Mouse (Mus musculus): ENCODE data around the gene Dlx6.

Dlx6 gene

DNA sequence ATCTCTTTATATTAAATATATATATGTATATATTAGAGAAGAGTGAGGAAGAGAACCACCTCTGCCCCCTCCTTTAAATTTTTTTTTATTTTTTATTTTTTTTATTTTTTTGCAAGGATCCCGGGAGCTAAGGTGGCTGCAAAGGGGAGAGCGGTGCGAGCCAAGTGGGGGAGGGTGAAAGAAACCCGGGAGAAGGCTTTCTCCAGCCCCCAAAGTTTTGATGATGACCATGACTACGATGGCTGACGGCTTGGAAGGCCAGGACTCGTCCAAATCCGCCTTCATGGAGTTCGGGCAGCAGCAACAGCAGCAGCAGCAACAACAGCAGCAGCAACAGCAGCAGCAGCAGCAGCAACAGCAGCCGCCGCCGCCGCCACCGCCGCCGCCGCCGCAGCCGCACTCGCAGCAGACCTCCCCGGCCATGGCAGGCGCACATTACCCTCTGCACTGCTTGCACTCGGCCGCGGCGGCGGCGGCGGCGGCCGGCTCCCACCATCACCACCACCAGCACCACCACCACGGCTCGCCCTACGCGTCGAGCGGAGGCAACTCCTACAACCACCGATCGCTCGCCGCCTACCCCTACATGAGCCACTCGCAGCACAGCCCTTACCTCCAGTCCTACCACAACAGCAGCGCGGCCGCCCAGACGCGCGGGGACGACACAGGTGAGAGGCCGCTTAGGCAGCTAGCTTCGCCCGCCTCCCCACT is at the start of gene Dlx6:
Gene Dlx6 (plus strand): TSS at position 175 of the 711 bp plus-strand sequence.
- DNase-seq (ENCODE audit: low read depth, low spot score), result no peak

DNA sequence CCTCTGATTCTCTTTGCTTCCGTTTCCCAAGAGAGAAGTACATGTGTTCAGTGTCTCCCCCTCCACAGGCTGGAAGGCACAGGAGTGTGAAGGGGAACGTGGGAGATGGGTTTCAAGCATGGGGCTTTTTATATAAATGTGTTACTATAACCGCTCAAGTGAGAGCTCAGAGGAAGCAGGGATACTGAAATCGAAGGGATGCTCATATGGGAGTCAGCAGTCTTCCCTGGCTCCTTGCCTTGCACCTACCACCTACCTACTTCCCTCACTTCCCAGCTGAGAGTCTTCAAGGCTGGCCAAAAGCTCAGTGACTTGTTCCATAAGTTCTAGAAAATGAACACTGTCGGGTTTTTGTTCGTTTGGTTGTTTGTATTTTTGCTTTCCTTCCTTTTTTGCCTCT is 46.3 kb upstream of the Dlx6 start:
- no peak for DNase-seq (ENCODE audit: low read depth, low spot score)

DNA sequence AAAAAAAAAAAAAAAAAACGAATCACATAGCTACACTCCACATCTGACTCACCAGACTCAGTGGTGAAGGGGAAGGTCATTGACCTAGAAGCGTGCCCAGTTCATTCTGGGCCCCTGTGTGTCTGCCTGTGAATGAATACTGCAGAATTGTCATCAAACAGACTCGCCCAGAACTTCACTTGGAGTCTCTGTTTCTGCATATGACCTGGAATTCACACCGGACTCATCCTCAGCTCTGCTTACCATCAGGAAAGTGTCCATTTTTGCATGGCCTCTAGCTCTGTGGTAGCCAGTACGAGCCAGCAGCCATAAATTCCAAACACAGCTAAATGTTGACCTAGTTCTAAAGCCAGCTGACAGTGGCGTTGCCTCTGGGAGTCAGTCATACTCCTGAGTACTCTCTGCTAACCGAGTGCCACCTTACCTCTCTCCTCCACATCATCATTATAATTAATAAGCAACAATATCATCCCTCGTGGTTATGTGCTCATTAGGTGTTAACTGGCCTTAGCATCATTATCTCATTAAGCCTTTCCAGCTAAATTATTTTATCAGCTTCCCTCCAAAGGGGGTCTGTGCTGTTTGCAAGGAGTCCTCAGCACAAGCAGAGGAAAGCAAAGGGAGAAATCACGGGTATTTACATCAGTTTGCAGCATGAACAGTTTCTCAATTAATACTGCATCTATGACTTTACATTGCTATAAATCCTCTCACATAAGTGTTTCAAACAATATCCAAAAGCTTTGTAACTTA is 44.9 kb upstream of the Dlx6 start:
- no peak for DNase-seq (ENCODE audit: low read depth, low spot score)

DNA sequence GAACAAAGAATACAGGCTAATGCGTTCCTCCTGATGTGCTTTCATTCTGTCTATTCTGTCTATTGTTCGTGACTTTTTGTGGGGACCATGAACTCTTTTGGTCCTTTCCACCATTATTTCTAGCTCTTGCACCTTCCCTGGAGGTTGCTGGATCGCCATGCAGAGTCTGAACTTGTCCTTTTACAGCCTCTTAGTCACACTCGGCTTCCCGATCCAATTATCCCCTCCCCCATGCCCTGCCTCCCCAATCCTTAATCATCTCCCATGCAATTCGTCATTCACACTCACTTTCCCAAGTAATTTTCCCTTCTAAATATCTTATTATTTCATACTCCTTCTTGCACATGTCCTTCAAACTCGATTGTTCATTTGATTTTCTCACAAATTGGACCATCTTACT is 44.0 kb upstream of the Dlx6 start:
- DNase-seq (ENCODE audit: low read depth, low spot score), result no peak

DNA sequence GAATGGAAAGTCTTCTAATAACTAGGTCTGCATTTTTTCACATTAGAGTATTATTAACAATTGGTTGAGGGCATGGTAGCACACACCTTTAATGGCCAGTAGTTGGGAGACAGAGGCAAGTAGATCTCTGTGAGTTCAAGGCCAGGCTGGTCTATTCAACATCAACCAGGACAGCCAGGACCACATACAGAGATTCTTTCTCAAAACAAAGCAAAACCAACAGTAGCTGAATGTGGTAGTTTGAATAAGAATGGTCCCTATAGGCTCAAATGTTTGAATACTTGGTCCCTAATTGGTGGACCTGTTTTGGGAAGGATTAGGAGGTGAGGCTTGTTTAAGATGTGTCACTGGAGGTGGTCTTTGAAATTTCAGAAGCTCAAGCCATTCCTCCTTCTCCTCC is 37.8 kb upstream of the Dlx6 start:
- no peak for DNase-seq (ENCODE audit: low read depth, low spot score)

DNA sequence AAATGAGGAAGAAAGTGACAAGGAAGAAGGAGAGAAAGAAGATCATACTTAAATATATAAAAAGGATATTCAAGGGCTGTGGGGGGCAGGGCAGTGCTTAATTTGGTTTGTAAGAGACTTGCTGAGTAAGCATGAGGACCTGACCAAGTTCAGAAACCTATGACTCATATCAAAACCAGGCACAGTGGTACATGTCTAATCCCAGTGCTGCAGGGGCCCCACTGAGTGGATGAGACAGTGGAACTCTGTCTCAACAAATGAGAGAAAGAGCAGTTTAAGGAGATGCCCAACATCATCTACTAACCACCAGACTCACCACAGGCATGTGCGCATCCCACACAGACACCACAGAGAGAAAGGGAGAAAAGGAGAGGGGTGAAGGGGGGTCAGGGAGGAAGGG is 36.3 kb upstream of the Dlx6 start:
- no peak for DNase-seq (ENCODE audit: low read depth, low spot score)

DNA sequence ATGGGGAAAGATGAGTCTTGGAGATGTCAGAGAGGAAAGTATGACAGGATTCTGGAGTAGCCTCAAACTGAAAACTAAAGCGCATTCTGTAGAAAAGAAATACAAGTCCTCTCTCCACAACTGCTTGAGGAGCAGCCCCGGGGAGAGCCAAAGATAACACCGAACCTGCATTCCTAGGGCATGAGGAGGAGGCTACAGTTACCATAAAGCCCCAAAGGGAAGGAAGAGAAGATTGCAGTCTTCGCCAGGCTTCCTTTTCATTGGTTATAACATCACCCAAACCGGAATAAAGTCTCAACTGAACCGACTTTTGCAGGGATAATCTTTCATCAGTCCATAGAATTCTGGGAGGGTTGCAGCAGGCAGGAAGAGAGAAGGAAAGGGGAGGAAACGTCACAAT is 32.7 kb upstream of the Dlx6 start:
- DNase-seq (ENCODE audit: low read depth, low spot score), result no peak

DNA sequence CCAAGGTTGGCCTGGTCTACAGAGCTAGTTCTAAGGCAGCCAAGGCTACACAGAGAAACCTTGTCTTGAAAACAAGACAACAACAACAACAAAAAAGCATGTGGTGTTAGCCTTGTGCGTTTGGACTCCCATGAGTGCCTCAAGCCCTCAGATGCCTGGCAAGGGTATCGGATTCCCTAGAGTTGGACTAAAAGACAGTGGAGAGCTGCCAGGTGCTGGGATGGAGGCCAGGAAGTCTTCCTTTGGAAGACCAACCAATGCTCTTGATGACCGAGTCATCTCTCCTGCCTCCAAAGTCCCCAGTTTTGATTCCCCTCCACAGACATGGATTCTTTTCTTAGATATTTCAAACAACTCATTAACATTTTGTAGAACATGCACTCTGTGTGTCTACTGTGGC is 29.8 kb upstream of the Dlx6 start:
- DNase-seq (ENCODE audit: low read depth, low spot score), result no peak

DNA sequence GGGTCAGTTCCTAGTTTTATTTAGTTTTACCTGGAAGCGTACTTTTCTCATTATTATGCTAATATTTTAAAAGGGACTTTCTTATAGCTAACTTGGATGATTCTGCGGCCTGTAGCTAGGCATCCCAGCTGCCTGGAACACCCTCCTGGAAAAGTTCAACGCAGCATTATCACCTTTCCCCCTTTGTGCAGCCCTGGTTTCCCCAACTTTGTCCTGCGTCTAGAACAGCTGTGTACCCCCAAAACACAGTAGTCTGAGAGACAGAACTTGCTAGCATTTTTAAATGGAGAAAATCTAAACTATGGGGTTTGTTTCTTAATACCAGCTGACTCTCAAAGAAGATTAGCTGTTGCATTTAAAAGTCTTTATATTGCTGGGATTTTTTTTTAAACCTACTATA is 14.6 kb upstream of the Dlx6 start:
- DNase-seq (ENCODE audit: low read depth, low spot score), result no peak

DNA sequence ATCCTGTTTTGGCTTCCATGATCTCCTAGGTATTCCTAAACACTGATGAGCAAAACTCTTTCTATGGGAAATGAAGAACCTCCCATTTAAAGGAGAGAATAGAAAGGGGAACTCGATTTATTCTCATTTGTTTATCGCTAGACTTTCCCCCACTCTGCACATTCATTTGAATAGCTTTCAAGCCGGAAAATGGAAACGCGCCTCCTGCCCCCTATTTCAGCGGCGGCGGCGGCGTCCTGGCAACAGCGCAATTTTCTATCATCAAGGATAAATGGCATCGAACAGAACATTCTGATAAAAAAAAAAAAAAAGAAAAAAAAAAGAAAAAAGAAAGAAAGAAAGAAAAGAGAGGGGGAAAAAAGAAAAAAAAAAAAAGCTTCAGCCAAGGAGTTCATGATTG is 13.4 kb upstream of the Dlx6 start:
- DNase-seq (ENCODE audit: low read depth, low spot score), result no peak

DNA sequence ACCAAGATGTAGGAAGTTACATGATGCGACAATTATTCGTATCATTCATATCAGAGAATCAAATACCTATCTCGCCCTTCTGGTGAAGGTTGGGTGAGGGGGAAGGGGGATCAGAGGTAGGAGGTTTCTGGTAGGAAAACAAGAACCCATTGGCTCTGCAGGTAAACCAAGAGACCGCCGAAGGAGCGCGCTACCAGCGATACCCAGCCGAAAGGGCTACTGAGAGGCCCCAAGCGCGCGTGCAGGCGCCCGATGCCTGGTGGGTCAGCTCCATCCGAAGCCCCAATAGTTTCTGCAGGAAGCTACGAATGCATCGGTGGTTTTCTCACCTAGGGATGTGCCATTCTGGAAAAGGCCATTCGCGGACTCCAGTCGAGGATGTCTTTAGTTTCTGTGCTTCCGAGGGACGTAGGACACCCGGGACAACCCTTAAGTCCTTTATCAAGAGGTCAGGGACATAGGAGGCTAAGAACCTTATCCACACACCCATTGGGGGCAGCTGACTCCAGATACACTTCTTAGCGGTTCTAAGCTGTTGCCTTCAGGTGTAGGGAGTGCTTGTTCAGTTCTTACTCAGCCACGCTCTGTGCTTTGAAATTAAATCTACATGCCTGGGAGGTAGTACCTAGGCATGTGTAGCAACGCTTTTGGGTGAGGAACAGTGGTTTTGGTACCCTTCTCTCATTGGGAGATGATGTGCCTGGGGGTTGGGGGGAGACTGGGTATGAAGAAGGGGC is 12.6 kb upstream of the Dlx6 start:
- DNase-seq (ENCODE audit: low read depth, low spot score), result no peak

DNA sequence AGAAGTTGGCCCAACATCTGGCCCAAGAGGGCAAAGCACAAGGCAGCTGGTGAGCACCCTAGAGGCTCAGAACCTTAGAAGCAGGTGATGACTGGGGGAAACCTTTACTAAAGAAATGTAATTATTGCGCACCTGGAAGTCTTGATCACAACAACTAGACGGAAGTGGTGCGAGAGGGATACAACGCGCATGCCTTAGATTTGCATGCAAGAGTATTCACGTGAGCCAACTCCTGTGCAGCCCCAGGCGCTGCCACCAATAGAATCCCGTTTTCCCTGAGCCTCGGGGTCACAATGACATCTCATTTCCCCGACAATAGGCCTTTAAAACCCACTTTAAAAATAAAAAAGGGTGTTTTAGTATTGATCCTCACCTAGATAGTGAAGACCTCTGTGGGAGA is 12.0 kb upstream of the Dlx6 start:
- DNase-seq (ENCODE audit: low read depth, low spot score), result no peak

DNA sequence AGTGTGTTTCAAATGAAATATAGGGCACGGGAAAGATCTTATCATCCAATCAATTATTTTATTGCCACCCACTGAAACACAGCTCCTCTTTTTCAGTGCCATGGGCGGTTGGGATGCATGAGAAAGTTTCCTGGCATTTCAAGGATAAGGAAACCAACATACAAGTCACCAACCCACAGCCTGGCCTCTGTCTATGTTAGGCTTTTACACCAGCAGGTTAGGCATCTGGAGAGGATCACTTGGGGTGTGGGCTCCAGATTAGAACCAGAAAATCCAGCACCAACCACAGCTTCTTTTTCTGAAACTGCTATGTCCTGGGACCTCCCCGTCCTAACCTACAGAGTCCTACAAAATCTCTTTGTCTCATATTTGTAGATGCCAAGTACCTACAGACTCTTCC is 10.2 kb upstream of the Dlx6 start:
- DNase-seq (ENCODE audit: low read depth, low spot score), result no peak

DNA sequence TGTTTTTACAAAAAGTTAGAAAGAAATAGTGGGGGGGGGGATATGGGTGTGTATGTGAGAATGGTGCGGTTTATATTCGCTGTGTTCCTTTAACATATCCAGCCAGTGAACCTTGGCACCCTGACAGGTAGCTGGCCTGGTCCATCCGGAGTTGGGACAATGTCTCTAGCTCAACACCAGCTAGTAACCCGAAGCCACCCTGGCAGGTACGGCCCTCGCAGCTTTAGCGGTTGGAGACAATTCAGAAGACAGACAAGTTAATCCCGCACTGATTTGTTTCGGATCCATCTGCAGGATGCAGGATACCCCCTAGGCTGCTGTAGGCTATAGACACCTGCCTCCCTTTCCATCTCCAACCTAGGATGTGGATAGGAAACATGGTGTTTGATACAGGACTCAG is 9.0 kb upstream of the Dlx6 start:
- DNase-seq (ENCODE audit: low read depth, low spot score), result no peak

DNA sequence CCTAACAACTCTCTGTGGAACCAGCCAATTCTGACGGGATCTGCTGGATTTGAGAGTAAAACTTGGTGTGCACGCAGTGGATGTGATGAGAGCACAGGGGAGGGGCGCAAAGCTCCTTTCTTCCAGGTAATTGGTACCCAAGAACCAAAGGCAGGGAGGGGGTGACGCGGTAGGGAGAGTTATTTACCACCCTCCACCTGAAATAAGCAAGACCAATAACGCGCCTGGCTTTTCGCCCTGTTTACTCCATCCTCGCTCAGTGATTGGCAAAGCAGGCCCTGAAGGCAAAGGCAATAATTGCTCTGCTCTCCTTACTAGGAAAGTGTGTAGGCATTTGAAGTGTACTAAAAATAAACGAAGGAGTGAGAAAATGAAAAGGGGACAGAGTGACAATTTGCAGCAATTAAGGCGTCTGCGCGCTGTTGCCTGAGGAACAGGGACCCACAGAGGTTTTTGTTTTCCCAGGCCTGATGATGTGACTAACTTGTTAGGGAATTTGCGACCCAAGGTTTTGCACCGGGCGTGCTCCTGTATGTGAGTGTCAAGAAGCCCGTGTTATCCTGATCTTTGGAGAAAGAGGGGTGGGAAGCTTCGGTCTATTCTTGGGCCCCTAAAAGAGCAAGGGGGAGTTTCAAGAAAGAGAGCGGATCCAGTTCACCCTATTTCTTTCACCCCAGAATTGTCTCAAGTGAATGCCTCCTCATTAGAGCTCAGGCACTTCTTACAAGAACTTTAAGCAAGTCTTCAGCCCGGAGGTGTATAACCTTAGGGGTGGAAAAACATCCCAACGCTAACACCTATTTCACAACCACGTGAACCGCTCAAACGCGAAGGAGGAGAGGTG is 8.0 kb upstream of the Dlx6 start:
- no peak for DNase-seq (ENCODE audit: low read depth, low spot score)

DNA sequence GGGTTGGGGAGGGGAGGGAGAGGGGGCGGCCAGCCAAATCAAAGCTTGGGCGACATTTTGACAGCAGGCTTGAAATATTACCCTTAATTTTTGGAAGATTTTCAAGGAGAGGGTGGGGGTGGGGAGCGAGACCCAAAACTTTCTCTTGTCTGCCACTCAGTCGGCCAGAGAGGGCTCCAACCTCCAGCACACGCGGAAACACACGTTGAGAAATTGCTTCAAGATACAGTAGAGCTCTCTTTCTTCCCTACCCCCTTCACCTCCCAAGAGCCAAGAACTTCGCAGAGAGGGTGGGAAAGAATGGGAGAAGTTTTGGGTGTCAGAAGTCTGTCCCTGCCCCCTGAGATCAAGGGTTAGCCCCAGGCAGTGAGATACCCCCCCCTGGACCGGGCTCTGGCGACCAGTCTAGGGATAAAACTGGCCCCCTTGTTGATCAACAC is 7.4 kb upstream of the Dlx6 start:
- no peak for DNase-seq (ENCODE audit: low read depth, low spot score)

DNA sequence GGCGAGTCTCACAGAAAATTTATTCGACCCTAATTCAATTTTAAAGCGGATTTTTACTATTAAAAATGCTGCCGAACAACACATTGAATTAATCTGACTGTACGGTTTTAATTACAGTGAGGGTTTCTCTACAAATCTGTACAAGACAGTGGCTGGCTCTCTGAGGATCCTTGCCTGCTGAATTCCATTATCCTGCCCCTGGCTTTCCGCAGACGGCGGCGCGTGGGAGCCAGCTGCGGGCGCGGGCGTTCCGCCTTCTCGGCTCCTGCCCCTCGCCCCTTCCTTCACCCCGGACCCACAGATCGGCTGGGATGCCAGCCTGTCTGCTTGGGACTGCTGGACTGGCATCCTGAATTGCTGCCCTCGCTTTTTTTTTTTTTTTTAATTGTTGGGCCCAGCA is 6.8 kb upstream of the Dlx6 start:
- DNase-seq (ENCODE audit: low read depth, low spot score), result no peak

DNA sequence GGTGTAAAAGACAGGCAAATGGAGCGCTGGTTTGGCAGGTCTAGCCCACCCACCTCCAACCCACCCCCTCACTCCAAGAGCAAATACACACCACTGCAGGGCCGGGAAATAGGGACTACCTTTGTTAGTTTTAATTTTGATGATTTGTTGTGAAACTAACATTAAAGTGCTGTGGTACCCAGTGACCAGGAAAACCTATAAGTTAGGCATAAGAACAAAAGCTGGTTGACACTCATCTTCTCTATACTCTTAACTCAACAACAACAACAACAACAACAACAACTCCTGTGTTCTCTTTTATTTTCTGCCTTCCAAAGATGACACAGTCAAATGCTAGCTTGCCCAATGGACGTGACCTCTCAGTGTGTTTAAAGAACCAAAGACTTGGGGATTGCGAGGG is 6.3 kb upstream of the Dlx6 start:
- no peak for DNase-seq (ENCODE audit: low read depth, low spot score)

DNA sequence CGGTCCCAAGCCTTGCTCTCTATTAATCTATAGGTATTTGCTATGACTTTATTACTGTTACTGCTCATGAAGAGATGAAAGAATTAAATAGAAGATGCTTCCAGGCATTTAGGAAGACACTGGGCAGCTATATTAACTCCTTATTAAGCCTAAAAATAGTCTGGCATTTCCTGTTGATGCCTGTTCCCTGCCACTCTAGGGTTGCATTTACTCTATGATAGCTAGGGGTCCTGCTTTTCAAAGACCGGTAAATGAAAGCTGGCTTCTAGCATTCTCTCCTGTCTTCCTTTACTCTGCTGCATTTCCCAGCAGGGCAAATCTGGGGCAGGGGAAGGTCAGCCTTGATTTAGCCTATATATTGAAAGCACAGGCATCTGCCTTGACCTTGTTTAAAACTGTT is 5.4 kb upstream of the Dlx6 start:
- DNase-seq (ENCODE audit: low read depth, low spot score), result no peak

DNA sequence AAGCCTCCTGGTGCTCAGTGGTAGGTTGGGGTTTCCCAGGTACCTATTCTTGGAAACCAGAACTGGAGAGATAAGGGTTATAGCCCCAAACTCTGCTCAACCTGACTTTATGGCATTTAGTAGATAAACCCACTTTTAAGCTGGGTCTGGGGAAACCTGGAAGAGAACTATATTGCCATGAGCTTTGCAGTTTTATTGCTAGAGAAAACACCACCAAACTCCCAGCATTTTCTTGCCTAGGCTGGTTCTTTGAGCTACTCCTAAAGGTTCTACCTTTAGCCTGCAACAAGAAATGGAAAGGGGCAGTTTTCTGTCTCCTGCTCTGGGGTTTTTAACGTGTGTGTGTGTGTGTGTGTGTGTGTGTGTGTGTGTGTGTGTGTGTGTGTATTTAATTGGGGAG is 4.6 kb upstream of the Dlx6 start:
- no peak for DNase-seq (ENCODE audit: low read depth, low spot score)

DNA sequence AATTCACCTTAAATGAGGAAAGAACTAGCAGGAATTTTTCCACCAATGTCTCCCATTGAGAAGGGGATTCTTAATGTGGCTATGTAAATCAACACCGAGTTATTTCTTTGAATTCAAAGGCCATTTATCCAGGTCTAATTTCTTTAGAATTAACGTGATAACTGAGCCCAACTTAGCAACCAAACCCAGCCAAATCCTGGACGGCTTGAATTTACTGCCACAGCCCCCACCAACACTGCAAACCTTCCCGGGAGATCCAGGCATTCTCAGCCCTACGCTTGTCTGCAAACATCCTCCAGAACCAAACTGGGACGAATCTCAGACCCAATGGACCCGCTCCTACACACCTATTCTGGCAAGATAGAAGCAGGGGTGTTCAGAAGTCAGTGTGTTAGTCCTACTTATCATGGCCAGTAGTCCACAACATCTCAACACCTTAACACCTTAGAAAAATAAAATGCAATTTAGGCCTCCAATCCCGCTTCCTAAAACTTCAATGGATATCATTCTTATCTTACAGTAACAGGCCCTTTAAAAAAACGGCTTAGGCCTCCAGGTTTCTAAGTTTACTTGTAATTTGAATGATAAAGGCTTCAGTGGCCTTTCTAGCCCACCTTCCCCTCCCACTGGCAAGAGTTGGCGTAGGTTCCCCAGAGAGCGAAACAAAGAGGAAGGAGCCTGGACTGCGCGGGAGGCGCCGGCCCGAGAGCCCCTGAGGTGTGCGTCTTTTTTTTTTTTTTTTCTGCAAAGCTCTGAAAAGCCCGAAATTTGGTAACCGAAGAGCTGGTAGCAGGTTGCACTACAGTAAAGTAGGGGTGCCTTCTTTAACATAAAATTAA is 3.8 kb upstream of the Dlx6 start:
- DNase-seq (ENCODE audit: low read depth, low spot score), result no peak

Data from forelimb bud, embryonic 11.5 days (tissue).